Mouse (Mus musculus) spleen, embryonic (tissue): ENCODE results near the gene Ldlrad3.

Source experiments
- CTCF ChIA-PET: fragments of 350-600 bp; sonication (Branson Sonifier 250); formaldehyde crosslinking; loops from one replicate; lab custom pipeline; 2022; lab: Charles Lee

Ldlrad3 gene

GRCm38 (mm10) chr2:102005377-102006007 lies 180.7 kb downstream of the Ldlrad3 start:
- CTCF ChIA-PET: no interaction called here

- CTCF ChIA-PET: no interaction called here
Observed at GRCm38 (mm10) chr2:102003776-102004264, 182.4 kb downstream of the Ldlrad3 start.

GRCm38 (mm10) chr2:102002974-102003775 lies 183.0 kb downstream of the Ldlrad3 start:
- CTCF ChIA-PET: no interaction called here

DNA sequence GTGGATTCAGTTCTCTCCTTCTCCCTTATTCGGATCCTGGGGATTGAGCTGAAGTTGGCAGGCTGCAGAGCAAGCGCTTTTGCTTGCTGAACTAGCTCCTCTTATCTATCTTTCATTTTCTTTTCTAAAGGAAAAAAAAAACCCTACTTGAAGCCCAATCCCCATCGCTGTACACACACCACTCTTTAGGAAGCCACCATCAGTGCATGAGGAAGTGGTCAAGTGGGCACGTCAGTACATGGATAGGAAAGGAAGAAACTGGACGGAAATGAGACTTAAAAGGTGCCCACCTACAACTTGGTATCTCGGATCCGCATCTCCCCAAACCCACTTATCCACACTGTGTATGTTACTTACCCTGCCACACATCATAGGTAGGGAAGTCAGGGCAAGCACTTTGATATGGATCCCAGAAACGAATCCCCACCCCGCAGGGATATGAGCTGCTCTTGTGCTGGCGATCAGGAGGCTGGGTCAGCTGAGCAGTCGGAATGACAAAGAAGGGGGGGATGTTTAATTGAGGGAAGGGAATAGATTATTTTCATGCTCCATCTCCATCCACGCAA lies 183.7 kb downstream of the Ldlrad3 start:
- CTCF ChIA-PET: no interaction called here

GRCm38 (mm10) chr2:102001661-102002060 lies 184.5 kb downstream of the Ldlrad3 start:
- CTCF ChIA-PET: no interaction called here

DNA sequence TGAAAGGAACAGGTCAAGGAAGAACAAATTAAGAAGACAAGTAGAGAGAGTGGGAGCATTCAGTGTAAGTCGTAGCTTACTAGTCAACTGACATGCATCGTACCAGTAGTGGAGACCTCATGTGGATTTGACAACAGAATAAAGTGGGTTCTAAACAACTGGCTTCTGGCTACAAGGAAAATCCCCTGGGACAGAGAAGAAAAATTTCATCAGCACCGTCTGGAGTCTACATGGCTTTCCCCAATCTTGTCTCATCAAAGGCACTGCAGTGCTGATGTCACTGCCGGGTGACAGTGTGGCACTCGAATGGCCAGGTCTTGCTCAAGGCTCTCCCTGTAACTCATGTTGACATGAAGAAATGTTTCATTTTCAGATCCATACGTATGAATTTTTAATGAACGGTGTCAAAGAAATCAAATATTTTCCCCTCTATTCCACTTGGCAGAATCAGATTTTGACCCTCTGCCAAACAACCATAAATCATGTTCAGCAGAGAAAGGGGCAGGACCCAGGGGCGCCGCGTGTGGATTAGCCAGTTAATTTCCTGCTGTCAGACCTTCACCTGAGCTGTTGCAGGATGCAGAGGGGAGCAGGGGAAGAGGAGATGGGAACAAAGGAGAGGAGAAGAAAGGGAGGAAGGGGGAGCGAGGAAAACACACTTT lies 187.1 kb downstream of the Ldlrad3 start:
- CTCF ChIA-PET: no interaction called here

DNA sequence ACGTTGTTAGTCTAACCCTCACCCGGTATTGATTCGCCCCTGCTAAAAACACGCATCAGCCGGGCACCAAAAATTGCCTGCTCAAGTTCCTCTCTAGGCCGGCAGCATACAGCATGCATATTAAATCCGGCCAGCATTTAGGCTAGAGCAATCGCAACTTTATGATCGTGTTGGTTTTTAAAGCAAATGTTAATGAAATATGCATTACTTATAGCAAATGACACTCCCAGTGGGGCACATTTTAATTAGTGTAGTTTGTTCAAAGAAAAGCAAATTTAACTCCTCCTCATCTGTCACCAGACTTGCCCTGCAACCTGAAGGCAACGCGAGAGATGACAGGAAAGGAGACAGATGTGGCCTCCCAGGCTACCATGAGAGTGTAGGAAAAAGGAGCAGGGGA lies 189.2 kb downstream of the Ldlrad3 start:
- CTCF ChIA-PET: no interaction called here

DNA sequence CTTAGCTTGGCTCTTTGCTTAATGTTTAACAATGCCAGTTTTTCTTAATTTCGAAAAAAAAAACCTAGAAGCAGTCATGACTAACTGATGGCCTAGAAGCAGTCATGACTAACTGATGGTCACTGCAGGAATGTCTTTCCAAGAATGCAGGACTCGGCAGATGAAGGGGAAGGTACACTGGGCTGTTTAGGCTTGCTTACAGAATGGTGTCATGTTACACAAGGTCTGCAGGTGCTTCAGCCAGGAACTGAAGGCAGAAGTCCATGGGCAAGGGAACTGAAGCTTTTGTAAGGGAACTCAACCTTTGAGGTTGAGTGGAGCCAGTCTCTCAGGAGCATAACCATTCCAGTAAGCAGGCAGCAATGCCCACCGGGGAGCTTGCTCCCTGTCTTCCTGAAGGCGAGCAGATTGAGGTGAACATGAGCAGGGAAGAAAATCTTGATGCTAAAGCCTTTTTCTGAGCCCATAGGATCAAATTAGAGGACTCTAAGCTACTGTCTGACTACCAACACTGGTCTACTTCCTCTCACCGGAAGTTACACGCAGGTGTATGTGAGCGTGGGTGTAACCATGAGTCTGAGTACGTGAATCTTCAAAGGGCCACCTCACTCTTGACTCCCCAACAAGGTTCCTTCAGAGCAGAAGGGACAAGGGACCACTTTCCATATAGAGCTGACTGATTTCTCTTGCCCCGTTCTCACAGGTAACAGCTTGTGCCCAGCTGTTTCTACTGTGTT lies 193.4 kb downstream of the Ldlrad3 start:
- CTCF ChIA-PET: no interaction called here

GRCm38 (mm10) chr2:101991726-101992125 lies 194.5 kb downstream of the Ldlrad3 start:
- CTCF ChIA-PET: interaction anchor here (0.7 kb wide), 1 partner anchor 1662 kb away, joined by 3 read pairs; no protein-coding TSS in a partner anchor

DNA sequence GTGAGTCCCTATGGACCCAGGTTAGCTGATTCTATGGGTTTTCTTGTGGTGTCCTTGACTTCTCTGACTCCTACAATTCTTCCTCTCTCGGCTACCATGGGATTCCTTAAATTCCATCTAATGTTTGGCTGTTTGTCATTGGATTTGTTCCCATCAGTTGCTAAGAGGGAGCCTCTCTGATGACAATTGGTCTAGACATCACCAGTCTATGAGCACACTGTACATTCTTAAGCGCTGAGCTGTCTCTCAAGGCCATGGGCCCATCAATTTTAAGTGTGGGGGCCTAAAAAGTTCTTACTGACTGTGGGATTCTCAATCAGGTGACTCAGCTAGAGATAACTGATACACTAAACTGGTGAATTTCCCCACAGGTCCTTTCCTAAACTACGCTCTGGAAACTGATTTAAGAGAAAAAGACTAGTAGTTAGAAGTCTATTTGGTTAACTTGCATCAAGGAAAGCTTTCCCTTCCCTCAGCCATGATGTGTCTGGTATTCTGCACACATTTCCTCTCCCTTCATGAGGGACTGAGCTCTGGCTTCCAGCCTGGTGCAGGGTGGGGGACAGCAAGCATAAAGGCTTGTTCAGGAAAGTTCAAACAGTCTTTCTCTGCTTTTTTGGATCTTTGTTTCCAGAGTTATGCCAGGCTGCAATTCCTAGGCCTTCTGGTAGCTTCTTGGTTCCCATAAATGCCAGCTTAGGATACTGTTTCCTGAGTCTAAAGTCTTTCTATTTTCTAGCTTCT lies 199.7 kb downstream of the Ldlrad3 start:
- CTCF ChIA-PET: no interaction called here

GRCm38 (mm10) chr2:101983853-101984543 lies 202.2 kb downstream of the Ldlrad3 start:
- CTCF ChIA-PET: no interaction called here

- CTCF ChIA-PET: no interaction called here
Observed at GRCm38 (mm10) chr2:101983082-101983852, 202.9 kb downstream of the Ldlrad3 start.

DNA sequence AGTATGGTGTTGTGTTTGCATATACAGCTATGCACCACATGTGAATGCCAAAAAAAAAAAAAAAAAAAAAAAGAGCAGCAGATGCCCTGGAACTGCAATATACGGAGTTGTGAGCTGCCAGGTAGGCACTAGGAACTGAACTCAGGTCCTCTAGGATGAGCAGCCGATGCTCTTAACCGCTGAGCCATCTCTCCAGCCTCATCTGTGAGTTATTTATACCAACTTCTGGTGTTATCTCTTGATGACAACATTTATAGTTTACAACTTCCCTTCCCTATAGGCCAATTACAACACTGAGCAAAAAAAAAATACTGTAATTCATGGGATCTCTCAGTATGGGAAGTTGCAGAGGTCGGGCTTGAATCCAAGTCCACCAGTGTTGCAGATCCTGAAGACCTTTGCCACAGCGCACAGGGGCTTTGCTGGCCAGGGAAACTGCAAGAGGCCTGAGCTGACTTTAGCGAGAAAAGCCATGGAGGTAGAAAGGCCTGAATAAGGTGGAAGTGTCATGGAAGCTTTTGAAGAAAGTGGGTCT lies 204.2 kb downstream of the Ldlrad3 start:
- CTCF ChIA-PET: interaction anchor here (0.6 kb wide), 1 partner anchor 1619 kb away, joined by 3 read pairs; no protein-coding TSS in a partner anchor

GRCm38 (mm10) chr2:101981211-101981610 lies 205.0 kb downstream of the Ldlrad3 start:
- CTCF ChIA-PET: interaction anchor here (0.6 kb wide), 1 partner anchor 1619 kb away, joined by 3 read pairs; no protein-coding TSS in a partner anchor

DNA sequence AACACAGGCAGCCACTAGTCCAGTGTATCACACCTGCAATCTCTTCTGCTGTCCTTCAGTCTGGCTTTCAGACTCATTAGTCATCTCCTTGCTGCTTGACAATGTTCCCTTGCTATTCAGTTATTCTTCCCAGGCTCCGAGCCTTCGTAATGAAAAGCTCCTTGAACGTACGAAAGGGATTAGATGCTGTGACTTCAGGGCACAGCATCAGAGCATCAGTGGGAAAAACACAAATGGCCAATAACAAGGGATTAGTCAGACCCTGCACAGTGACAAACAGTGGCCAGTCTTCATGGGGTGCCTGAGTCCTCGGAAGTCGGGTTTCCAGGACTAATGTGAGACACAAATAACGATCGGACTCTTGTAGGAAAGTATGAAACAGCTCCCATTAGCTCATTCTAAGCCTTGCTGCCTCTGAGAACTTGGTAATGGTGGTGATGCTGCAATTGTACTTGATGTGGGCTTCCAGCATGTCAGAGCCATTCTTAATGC lies 205.7 kb downstream of the Ldlrad3 start:
- CTCF ChIA-PET: no interaction called here

GRCm38 (mm10) chr2:101978534-101979525 lies 207.4 kb downstream of the Ldlrad3 start:
- CTCF ChIA-PET: no interaction called here

GRCm38 (mm10) chr2:101976399-101977064 lies 209.7 kb downstream of the Ldlrad3 start:
- CTCF ChIA-PET: interaction anchor here (0.7 kb wide), 1 partner anchor 115 kb away, joined by 3 read pairs; no protein-coding TSS in a partner anchor
